Mouse (Mus musculus): ENCODE data around the gene Hs3st3b1. TPM values are rescaled to one million over a fixed set of nuclear protein-coding genes. Genes with fewer than 3 reads are reported as not detected.
A peak's percentile ranks its signal among the peaks of the same experiment; 100 is the strongest.

Hs3st3b1 gene
- polyA plus RNA-seq, 1 experiment from 2014 or later: 33.4 TPM

DNA sequence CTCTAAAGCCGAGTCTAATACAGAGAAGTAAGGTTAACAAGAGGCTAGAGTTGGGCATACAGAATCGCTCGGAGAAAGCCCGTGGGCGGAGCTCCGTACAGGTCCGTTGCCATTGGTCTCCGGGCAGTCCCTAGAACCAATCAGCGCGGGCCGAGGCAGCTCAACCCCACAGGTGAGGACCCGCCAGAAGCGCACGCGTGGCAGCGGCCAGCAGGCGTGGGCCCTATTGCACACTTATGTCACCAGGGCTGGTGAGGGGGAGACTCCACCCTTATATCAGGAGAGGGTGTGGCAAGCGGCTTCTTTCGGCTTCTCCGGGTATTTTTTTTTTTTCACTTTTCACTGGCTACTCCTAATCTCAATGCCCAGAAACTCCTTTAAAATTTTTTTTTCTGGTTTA is 7.7 kb downstream of the Hs3st3b1 start:
- Histone ChIP-seq H3K4me3 (ENCODE audit: low read length) (peak overlapping the region; percentile 43), H3K36me3 (ENCODE audit: insufficient read depth, low read length) (no peaks in the 10 kb centered on the region), H3K9me3 (ENCODE audit: low read length) (no peaks in the 10 kb centered on the region), H3K4me1 (ENCODE audit: insufficient read depth, low read length) (peaks cover 60% of the 10 kb centered on the region), H3K27me3 (ENCODE audit: insufficient read depth, low read length) (peaks cover 49% of the 10 kb centered on the region), H3K4me2 (replicated peaks; ENCODE audit: low read depth, low read length) (peak overlapping the region; percentile 55), H3K9ac (replicated peaks; ENCODE audit: low read length) (peak overlapping the region; percentile 31; the same call in 1 of the 2 replicates), H3K27ac (ENCODE audit: low read length) (no peak overlapping the region)
- under 1% methylated on average over 20 of the region's 20 CpGs for WGBS
- peak; percentile 79 for ATAC-seq (ENCODE audit: low FRiP score, low TSS enrichment)

DNA sequence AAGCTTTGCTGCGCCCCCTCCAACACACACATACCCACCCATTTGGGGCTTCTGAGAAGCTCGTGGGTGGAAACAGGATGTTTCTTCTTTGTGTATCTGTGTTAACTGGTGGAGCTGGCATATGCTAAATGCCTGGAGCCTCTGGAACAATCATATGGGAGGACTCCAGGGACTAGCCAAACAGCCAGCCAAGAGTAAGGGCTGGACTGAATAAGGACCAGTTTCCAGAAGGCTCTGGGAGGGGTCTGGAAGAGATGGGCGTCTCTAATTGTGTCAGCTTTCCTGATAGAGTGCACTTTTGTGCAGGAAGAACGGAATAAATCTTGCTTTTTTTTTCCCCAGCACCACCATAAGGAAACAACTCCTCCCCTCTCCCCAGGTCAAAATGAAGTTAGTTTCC is 8.2 kb downstream of the Hs3st3b1 start:
- H3K9ac ChIP-seq (replicated peaks; ENCODE audit: low read length): no peak overlapping the region
- H3K9me3 ChIP-seq (ENCODE audit: low read length): no peaks in the 10 kb centered on the region
- peaks cover 49% of the 10 kb centered on the region for H3K27me3 ChIP-seq (ENCODE audit: insufficient read depth, low read length)
- ATAC-seq (ENCODE audit: low FRiP score, low TSS enrichment): no peak; the same call in 1 of the 2 replicates
- peak overlapping the region; percentile 55 for H3K4me2 ChIP-seq (replicated peaks; ENCODE audit: low read depth, low read length)
- H3K36me3 ChIP-seq (ENCODE audit: insufficient read depth, low read length): no peaks in the 10 kb centered on the region
- no peak overlapping the region for H3K27ac ChIP-seq (ENCODE audit: low read length)
- H3K4me3 ChIP-seq (ENCODE audit: low read length): peak overlapping the region; percentile 43
- WGBS: 32% methylated on average over 4 of the region's 4 CpGs
- H3K4me1 ChIP-seq (ENCODE audit: insufficient read depth, low read length): peaks cover 55% of the 10 kb centered on the region

DNA sequence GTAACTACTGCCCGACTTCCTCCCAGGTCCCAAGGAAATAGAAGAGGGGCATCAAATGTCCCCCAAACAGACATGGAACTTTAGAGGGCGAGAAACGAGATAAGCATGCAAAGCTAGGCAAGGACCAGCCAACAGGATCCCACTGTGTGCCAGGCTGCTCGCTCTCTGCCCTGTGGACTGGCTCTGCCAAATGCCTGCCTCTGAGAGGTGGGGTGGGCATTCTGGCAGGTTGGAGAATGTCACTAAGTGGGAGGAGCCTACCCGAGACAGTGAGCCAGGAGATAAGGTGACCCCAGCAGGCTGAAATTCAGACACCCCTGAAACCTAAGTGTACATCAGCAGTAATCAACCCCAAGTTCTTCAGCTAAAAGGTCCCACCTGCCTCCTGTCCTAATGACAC is 11.1 kb downstream of the Hs3st3b1 start:
- Histone ChIP-seq H3K9ac (replicated peaks; ENCODE audit: low read length) (no peak overlapping the region), H3K4me2 (replicated peaks; ENCODE audit: low read depth, low read length) (no peak overlapping the region), H3K27me3 (ENCODE audit: insufficient read depth, low read length) (peaks cover 35% of the 10 kb centered on the region), H3K27ac (ENCODE audit: low read length) (no peak overlapping the region), H3K36me3 (ENCODE audit: insufficient read depth, low read length) (no peaks in the 10 kb centered on the region), H3K4me3 (ENCODE audit: low read length) (no peak overlapping the region), H3K9me3 (ENCODE audit: low read length) (no peaks in the 10 kb centered on the region), H3K4me1 (ENCODE audit: insufficient read depth, low read length) (peaks cover 54% of the 10 kb centered on the region)
- 40% methylated on average over 5 of the region's 5 CpGs for WGBS
- no peak for ATAC-seq (ENCODE audit: low FRiP score, low TSS enrichment)

DNA sequence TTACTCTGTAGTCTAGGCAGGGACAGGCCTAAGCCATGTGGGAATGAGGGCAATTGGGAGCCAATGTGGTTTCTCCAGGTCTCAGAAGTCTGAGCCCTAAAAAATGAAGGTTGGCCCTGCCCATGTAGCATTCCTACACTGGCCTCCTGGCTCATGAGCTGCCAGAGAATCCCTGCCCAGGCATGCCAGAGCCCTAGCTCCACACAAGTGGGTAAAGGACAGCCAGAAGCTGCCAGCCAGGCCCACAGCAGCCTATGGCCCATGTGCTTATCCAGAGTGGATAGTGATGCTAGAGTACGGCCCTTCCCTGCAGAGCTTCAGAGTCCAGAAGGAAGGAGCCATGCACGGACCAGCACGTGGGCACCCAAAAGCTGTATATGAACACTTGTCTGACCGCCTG is 12.1 kb downstream of the Hs3st3b1 start:
- Histone ChIP-seq H3K36me3 (ENCODE audit: insufficient read depth, low read length) (no peaks in the 10 kb centered on the region), H3K4me3 (ENCODE audit: low read length) (no peak overlapping the region), H3K27me3 (ENCODE audit: insufficient read depth, low read length) (peaks cover 32% of the 10 kb centered on the region), H3K9me3 (ENCODE audit: low read length) (no peaks in the 10 kb centered on the region), H3K4me2 (replicated peaks; ENCODE audit: low read depth, low read length) (no peak overlapping the region), H3K4me1 (ENCODE audit: insufficient read depth, low read length) (peaks cover 49% of the 10 kb centered on the region), H3K9ac (replicated peaks; ENCODE audit: low read length) (no peak overlapping the region), H3K27ac (ENCODE audit: low read length) (no peak overlapping the region)
- 84% methylated on average over 4 of the region's 4 CpGs for WGBS
- no peak; the same call in 1 of the 2 replicates for ATAC-seq (ENCODE audit: low FRiP score, low TSS enrichment)

DNA sequence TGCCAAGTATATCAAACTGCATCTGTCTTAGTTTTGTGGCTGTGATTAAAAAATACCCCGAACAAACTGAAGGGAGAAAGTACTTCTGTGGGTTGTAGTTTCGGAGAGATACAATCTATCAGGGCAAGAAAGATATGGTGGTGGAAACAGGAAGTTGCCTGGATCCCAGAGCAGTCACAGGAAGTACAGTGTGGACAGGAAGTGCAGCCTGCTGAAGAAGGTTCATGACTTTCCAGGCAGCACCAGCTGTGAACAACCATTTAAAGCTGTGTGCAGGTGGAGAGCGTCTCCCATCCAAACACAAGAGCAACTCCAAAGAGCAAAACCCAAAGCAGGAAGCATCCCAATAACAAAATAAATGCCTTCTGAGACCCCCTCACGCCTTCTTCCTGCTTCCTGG is 13.6 kb downstream of the Hs3st3b1 start:
- Histone ChIP-seq H3K27me3 (ENCODE audit: insufficient read depth, low read length) (peaks cover 29% of the 10 kb centered on the region), H3K4me3 (ENCODE audit: low read length) (no peak overlapping the region), H3K9ac (replicated peaks; ENCODE audit: low read length) (no peak overlapping the region), H3K9me3 (ENCODE audit: low read length) (no peaks in the 10 kb centered on the region), H3K27ac (ENCODE audit: low read length) (no peak overlapping the region), H3K4me1 (ENCODE audit: insufficient read depth, low read length) (peaks cover 40% of the 10 kb centered on the region), H3K4me2 (replicated peaks; ENCODE audit: low read depth, low read length) (no peak overlapping the region), H3K36me3 (ENCODE audit: insufficient read depth, low read length) (no peaks in the 10 kb centered on the region)
- 75% methylated on average over 4 of the region's 4 CpGs for WGBS
- ATAC-seq (ENCODE audit: low FRiP score, low TSS enrichment): no peak

DNA sequence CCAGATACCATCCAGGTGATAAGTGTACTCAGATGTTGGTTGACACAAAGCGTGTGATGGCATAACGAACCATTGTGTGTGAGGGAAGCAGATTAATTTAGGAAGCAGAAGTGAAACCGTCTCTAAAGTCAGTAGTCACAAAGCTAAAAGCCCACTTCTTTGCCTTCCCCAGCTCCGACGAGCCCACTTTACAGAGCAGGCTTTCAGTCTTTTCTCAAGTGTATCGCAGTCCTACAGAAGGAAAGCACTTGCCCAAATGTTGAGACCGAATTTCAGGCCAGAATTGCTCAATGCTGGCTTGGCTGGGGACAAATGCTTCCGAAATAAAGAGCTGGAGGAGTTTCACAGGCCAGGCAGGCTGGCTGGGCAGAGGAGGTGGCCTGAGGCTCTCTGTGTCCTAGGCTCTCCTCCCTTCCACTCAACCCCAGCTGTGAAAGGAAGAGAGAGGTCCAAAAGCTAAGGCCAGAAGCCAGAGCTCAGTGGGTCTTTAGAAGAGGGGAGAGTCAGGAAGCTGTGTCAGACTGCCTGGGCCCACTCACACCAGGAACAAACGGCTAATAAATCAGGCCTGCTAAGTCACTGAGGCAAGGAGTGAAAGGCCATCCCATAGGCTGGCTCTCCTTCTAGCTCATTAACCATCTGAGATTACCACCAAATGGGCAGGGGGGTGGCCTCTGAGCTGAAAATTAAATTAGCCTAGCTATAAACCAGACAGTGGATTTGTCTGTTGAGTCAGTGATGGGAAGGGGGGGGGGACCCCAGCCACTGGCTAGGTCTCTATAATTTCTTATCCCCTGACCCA is 15.3 kb downstream of the Hs3st3b1 start:
- Histone ChIP-seq H3K27me3 (ENCODE audit: insufficient read depth, low read length) (peaks cover 19% of the 10 kb centered on the region), H3K4me1 (ENCODE audit: insufficient read depth, low read length) (peaks cover 36% of the 10 kb centered on the region), H3K9ac (replicated peaks; ENCODE audit: low read length) (no peak overlapping the region), H3K4me3 (ENCODE audit: low read length) (no peak overlapping the region), H3K4me2 (replicated peaks; ENCODE audit: low read depth, low read length) (no peak overlapping the region), H3K9me3 (ENCODE audit: low read length) (no peaks in the 10 kb centered on the region), H3K27ac (ENCODE audit: low read length) (peak overlapping the region; percentile 27; the same call in 1 of the 2 replicates), H3K36me3 (ENCODE audit: insufficient read depth, low read length) (no peaks in the 10 kb centered on the region)
- WGBS: 48% methylated on average over 9 of the region's 9 CpGs
- peak; percentile 86 for ATAC-seq (ENCODE audit: low FRiP score, low TSS enrichment)

DNA sequence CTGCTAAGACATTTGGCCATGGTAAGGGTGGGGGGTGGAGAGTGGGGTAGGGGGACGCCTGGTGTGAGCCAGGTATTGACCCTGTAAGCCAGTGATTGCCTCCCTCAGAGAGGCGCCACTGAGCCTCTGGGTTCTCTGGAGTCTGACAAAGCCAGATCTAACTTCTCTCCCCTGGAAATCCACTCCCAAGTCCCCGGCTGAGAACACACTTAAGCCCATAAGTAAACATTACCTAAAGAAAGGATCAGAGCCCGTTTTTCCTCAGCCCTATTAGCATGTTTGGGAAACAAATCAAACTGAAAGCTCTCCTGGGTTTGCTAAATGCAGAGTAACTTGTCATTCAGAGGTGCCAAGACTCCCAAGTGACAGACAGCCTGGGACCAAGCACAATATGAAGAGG is 17.3 kb downstream of the Hs3st3b1 start:
- Histone ChIP-seq H3K4me1 (ENCODE audit: insufficient read depth, low read length) (peaks cover 18% of the 10 kb centered on the region), H3K9ac (replicated peaks; ENCODE audit: low read length) (no peak overlapping the region), H3K36me3 (ENCODE audit: insufficient read depth, low read length) (no peaks in the 10 kb centered on the region), H3K4me2 (replicated peaks; ENCODE audit: low read depth, low read length) (no peak overlapping the region), H3K27me3 (ENCODE audit: insufficient read depth, low read length) (peaks cover 13% of the 10 kb centered on the region), H3K9me3 (ENCODE audit: low read length) (no peaks in the 10 kb centered on the region), H3K27ac (ENCODE audit: low read length) (no peak overlapping the region), H3K4me3 (ENCODE audit: low read length) (no peak overlapping the region)
- ATAC-seq (ENCODE audit: low FRiP score, low TSS enrichment): no peak
- WGBS: 49% methylated on average over 4 of the region's 4 CpGs

DNA sequence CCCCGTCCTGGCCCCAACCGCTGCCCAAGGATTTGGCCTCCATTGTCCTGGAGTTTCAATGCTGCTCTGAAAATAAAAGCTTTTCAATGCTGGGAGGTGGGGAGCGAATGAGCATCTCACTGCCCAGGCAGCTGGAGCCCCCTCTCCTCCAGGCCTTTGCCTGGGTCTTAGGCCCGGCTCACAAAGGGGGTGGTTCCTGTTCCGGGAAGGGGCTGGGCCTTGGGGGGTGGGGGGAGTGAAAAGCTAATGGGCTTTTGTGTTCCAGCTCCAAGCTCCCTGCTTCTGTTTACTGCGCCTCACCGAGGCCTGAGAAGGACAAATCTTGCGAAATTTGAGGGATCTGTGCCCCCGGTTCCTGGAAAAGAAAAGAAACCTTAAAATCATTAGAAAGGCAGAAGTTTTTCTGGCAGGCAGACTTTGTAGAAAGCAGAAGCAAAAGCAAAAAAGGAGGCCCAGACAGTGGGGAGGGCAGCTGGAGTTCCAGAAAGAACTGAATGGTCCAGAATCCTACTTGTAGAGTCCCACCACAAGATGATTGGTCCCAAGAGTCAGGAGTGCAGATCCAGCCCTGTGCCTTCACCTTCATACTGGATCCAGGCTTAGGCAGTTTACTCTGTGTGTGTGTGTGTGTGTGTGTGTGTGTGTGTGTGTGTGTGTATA is 23.5 kb downstream of the Hs3st3b1 start:
- Histone ChIP-seq H3K4me1 (ENCODE audit: insufficient read depth, low read length) (peaks cover 7% of the 10 kb centered on the region), H3K27ac (ENCODE audit: low read length) (no peak overlapping the region), H3K27me3 (ENCODE audit: insufficient read depth, low read length) (peaks cover 6% of the 10 kb centered on the region), H3K9ac (replicated peaks; ENCODE audit: low read length) (no peak overlapping the region), H3K4me2 (replicated peaks; ENCODE audit: low read depth, low read length) (no peak overlapping the region), H3K9me3 (ENCODE audit: low read length) (no peaks in the 10 kb centered on the region), H3K36me3 (ENCODE audit: insufficient read depth, low read length) (no peaks in the 10 kb centered on the region), H3K4me3 (ENCODE audit: low read length) (no peak overlapping the region)
- WGBS: 64% methylated on average over 9 of the region's 9 CpGs
- ATAC-seq (ENCODE audit: low FRiP score, low TSS enrichment): no peak

DNA sequence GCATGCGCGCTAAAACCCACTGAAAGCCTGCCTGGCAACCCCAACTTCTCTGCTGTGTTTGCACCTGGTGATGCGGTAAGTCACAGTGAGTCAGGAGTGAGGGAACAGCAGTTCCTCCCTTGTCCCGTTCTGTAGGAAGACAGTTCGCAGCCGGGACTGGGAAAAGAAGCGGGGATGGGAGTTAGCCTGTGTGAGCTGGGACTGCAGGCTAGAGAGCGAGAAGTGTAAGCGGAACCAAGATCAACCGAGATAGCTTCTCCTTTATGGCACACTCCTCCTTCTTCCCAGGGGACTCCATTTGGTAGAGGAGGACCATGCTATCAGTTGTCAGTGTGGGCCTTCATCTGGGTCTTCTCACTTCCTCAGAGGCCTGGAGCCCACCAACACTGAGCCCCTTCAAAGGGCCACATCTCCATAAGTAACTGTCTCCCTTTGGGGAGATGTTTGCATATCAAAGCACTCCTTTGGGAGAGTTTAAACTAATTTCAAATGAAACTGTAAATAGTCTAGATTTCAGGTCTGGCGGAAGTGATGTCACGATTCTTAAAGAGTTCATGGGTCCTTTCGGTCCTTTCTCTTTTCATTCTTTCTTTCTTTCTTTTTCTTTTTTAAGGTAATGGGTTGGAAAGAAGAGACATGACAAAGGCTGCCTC is 24.1 kb downstream of the Hs3st3b1 start:
- no peak for ATAC-seq (ENCODE audit: low FRiP score, low TSS enrichment)
- WGBS: 69% methylated on average over 13 of the region's 13 CpGs

More for the DNA sequence above, 24.1 kb downstream of the Hs3st3b1 start:
- H3K4me1 ChIP-seq (ENCODE audit: insufficient read depth, low read length): peaks cover 7% of the 10 kb centered on the region
- H3K4me2 ChIP-seq (replicated peaks; ENCODE audit: low read depth, low read length): no peak overlapping the region
- no peak overlapping the region for H3K27ac ChIP-seq (ENCODE audit: low read length)
- H3K9ac ChIP-seq (replicated peaks; ENCODE audit: low read length): no peak overlapping the region
- no peak overlapping the region for H3K4me3 ChIP-seq (ENCODE audit: low read length)
- no peaks in the 10 kb centered on the region for H3K36me3 ChIP-seq (ENCODE audit: insufficient read depth, low read length)
- H3K9me3 ChIP-seq (ENCODE audit: low read length): no peaks in the 10 kb centered on the region
- peaks cover 2% of the 10 kb centered on the region; the same call in 1 of the 2 replicates for H3K27me3 ChIP-seq (ENCODE audit: insufficient read depth, low read length)

Measured in kidney, embryonic 16.5 days (tissue).